Mouse (Mus musculus) cerebral cortex, adult 2 months (tissue): ENCODE measurements around the gene Ten1.

ENCODE experiments used
- WGBS: fragments of 180-500 bp; shearing (Covaris S2); methylation state at CpG from one replicate; pipeline ENCODE4 v1.1.7; 2018; 5-methylcytosine and 5-hydroxymethylcytosine counted together

Gene Ten1

DNA sequence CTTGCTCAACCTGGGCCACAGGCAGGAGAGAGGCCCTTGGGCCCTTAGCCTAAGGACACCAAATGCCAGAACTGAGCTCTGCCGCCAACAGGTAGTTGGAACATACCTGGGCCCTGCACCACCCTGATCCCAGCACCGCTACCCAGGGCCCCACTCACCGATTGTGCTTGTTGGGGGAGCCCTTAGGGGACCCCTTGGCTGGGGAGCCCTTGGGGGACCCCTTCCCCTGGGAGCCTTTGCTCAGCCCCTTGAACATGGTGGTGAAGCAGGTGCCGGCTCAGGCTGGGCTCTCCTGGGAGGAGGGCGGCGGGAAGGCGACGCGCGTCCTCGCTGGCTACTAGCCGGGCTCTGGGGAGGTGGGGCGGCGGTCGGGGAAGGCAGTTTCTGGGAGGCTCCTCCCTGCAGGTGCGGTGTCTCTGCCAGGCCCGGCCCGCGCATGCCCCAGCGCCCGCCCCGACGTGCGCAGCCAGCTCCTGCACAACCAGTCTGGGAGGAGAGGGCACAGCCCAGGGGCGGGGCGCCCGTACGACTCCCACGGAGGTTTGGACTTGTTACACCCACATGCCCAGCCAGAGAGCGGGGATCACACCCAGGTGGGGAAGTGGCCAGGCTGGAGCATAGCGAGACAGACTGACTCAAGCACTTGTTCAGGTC lies 39.2 kb downstream of the Ten1 start, which contains the start of gene Evpl:
TSS of gene Evpl (minus strand) at position 336 of the 654 bp plus-strand sequence.
- WGBS, result 27% methylated on average over 31 of the region's 31 CpGs

DNA sequence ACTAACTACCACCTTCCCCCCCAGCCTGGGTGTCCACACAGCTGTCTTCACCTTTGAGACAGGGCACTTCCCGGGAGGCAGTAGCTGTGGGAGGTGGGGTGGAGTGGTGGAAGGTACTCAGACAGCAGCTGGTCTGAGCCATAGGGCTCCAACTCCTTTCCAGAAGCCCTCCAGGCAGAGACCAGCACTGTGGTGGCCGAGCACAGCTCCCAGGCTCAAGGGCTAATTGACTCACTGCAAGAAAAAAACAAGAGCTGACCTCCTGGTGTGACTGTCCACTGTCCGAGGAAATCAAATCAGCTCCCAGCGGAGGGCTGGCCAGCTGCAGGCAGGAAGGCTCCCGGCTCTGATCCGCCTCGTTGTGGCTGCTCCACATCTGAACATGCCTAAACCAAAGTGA lies 41.1 kb downstream of the Ten1 start:
- WGBS, result 57% methylated on average over 7 of the region's 7 CpGs

DNA sequence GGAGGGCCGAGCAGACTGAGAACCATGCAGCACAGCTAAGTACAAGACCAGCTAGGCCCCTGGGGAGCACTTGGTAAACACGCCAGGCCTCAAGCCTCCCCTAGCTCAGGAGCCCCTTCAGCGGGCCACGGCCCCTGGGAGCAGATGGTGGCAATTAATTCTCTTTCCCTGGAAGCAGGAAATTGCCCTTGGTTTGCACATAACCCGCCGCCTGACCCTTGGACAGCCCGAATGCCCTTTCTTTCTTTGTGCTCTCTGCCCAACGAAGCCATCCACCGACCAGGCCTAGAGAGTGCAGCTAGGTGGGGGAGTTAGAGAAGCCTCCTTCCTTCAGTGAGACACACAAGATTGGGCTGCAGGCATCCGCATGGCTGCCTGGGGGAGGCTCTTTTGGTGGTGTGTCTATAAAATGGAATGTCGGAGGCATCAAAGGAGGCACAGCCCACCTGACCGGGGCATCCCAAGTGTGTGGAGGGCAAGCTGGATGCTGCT lies 43.1 kb downstream of the Ten1 start:
- 82% methylated on average over 12 of the region's 12 CpGs for WGBS

DNA sequence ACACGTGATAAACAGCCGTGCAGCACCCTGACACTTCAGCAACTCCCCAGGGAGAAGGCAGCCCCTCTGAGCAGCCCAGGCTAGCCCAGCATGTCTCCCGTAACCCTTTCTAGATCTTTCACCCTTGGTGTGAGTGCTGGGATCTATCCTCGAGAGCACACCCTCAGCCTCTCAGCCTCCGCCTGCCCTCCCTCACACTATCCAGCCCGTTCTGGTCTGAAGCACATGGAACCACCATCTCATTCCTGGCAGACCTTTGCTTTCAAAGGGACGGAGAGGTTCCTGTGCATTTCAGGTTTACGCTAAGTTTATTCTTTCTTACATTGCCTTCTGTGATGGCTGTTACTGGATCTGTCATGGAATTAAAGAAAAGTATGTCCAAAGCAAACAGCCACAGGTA lies 45.9 kb downstream of the Ten1 start:
- WGBS, result 86% methylated on average over 8 of the region's 8 CpGs

DNA sequence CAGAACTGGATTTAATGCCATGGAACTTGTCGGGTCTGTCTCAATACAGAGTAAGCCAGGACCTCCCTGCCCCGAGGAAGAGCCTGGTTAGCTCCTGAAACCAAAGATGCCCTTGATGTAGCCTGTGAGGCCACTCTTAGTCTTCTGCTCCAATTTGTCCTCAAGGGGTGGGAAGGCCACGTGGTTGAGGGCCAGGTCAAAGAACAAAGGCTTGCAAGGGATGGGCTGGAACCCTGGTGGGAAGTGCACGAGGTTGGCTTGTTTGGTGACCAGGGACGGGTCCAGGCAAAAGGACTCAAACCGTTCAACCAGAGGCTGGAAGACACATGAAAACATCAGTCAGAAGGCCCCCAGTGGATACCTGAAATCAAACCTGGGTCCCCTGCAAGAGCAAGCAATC lies 47.0 kb downstream of the Ten1 start:
- 79% methylated on average over 6 of the region's 6 CpGs for WGBS

DNA sequence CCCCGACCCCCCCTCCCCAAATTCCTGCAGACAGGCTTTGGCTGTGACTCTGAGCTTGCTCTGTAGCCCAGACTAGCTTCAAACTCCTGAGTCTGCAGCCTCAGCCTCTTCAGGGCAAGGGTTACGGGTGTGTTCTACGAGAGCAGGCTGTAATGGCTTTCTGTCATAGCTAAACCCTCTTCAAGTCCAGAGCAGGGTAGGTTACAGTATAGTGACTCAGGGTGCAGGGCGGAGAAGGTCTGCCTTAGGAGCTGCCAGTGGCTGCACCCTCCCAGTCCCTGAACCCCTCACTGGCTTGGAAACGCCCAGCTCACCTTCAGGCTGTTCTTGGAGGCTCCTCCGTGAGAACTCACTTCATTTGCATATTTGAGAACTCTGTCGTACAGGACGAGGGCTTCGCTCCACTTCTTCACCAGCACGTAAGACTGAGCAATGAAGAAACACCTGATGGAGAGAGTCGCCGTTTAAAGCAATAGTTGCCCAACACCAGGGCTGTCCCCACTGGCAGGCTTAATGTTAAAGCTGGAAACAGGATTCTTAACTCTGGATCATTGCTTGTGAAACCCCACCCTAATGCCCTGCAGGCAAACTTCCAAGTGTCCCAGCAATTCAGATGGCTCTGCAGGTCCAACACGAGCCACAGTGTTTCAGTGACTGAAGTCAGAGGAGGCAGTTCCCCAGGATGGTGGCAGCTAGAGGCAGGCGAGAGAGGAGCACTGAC lies 49.0 kb downstream of the Ten1 start:
- 83% methylated on average over 14 of the region's 14 CpGs for WGBS

DNA sequence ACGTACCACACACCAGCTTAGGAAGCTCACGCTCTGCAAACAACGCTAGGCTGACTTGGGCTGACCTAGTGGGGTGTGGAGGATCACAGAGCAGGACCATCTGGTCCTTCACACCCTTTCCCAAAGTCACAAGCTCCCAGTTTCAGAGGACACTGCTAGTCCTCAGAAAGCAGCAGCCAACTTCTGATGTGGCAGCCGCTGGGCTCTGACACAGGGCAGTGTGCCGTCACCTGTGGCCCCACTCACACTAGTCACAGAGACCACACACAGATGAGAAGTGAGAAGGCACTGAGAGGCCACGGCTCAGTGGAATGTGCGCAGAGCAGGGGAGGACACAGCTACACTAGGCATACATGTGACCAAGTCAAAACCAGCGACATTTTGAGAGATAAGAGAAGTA lies 52.2 kb downstream of the Ten1 start:
- 93% methylated on average over 8 of the region's 8 CpGs for WGBS

DNA sequence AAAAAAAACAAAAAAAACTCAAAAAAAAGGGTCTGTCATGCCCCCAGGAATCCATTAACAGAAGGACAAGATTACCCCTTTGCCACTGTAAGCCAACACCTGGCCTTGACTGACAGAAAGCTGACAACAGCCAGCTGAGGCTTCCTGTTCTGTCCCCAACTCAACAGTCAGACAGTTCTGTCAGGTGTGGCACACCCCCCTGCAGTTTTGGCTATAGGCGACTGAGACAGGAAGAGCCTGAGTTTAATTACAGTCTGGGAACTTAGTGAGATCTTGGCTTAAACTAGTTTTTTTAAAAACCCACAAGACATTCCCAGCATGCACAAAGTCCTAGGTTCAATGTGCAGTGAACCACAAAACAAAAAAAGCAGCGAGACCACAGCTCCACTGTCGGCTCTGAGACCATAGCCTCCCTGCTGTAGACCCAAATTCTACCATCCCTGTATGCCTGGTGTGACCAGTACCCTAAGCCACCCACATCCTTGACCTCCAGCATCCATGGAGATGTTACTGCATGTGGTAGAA lies 54.5 kb downstream of the Ten1 start:
- WGBS, result 86% methylated on average over 3 of the region's 3 CpGs

DNA sequence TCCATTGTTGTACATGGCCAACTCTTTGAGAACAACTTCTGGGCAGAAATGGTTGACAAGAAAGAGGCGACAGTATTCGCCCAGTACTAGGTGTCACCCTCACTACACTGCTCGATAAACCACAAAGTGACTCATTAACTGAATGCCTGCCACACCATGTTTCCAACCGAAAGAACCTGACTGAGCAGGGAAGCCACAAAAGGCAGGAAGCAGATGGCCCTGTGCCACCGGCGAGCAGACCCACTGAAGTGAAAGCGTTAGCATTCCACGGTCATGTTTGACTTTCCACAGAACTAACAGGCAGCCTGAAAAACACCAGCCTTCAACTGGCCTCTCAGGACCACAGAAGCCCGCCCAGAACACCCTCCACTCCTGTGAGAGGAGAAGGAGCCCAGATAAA lies 56.0 kb downstream of the Ten1 start:
- WGBS, result 56% methylated on average over 9 of the region's 9 CpGs

DNA sequence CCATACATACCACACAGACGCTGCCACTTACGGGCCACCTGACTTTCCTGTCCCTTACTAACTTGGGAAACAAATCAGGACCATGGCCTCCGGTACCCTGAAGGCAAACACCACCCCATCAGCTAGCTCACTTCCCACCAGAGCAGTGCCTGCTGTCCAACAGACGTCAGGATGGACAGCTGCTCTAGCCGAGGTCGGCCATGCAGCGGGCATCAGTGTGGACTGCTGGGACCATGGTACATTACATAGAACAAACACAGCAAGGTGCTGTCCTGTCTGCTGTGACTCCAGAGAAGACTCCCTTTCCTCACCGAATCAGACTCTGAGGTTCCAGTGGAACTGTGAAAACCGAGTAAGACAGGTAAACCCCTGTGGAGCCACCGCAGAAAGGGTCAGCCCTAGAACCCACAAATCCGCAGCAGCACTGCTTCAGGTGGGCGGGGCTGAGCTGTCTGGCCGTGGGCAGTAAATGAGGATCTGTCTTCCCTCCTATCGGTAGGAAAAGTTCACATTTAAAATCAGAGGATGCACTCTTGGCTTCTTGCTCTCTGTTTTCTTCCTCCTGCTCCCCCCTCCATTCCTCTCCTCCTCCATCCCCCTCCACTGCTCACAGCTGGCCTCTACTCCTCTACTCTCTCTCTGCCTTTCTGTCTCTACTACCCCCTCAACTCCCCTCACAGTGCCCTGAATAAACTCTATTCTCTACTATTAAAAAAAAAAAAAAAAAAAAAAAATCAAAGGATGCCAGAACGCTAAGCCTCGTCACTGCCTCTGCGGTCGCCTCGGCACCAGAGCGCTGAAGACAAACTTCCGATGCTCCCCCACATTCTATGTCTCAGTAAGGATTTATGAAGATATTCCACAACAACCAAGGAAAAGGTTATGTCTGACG lies 56.7 kb downstream of the Ten1 start:
- WGBS, result 58% methylated on average over 22 of the region's 22 CpGs

DNA sequence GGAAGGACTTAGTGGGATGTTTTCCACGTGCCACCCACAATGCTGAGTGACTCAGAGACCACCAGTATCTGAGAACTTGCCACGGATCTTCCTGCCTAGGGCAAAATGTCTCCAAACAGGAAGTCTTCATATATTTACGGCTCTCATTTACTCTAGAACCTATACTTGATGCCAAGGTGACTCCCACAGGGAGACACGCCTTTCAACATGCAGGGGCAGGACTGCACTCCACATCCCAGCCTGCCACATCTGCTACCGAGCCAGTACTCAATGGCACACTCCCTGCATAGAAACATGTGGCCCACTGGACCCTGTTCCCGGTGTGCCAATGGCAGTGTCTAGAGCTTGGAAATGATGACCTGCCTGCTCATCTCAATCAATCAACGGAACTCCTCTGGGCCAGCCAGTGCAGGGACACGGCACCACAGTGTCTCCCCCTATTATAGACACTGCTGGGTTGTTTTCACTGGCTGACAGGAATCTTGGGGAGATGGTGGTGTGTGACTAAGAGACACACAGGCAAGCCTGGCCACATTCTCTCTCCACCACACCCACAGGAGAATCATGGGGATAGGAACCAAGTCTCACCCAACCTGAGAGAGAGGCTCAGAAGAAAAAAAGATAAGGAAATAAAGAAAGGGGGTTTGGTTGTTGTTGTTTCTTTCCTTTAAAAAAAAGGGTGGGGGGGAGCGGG lies 57.5 kb downstream of the Ten1 start:
- 52% methylated on average over 9 of the region's 9 CpGs for WGBS

DNA sequence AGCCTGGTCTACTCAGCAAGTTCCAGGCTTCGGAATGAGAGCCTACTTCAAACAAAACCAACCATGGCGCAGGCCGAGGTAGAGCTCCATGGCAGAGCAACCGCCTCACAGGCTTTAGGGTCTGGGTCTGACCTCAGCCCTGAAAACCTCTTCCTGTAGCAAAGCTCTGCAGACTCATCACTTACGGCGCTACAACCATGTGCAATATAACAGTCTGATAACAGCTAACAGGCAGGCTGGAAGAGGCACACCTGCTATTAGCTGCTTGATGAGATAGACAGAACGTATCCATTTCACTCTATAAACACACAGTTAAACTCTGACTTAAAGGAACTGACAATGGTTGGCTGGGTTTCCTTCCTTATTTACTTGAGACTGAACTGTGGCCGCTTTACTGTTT lies 60.8 kb downstream of the Ten1 start:
- 90% methylated on average over 8 of the region's 8 CpGs for WGBS

DNA sequence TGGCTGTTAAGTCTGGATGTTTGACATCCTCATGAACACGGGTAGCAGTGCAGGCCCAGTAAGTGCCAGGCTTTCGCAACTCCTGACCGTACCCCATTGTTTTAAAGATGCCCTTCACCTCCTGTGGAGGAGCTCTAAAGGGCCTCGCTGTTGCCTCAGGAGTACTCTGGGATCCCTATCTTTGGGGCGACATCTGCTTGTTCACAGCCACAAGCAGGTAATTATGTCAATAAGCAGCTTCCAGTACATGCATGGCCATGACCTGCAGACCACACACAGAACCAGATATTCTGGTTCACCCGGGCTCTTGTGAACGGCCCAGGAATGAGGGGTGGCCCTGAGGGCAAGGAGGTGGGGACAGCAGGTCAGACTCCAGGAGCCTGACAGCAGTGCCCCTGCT lies 61.6 kb downstream of the Ten1 start:
- WGBS, result 93% methylated on average over 7 of the region's 7 CpGs
